Mouse (Mus musculus) right cerebral cortex, postnatal 10 days (tissue): ENCODE measurements around the gene Zdhhc14.
A peak's percentile ranks its signal among the peaks of the same experiment; 100 is the strongest.

Experiments used
- DNase-seq, 2 experiments: peaks; one replicate each; pipeline ENCODE4 v3.0.0; 2021; ENCODE audit warnings: low spot score in 2 of 2

Zdhhc14 gene

DNA sequence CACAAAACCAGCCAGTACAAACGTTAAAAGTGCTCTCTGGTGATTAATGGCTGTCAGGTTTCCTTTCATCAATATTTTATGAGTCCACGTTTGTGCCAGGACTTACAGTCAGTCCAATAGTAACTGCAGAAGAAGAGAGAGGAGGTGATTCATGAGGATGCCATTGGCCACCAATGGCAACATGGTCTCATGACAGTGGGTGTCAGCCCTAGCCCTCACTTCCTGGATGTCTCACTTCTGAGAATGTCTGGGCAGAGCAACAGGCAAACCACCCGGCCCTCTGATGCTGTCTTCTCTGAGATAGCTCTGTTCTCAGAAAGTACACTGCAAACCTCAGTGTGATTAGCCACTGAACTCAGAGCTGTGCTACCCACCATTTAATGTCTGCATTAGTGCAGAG lies 176.1 kb downstream of the Zdhhc14 start:
- no peak for DNase-seq

DNA sequence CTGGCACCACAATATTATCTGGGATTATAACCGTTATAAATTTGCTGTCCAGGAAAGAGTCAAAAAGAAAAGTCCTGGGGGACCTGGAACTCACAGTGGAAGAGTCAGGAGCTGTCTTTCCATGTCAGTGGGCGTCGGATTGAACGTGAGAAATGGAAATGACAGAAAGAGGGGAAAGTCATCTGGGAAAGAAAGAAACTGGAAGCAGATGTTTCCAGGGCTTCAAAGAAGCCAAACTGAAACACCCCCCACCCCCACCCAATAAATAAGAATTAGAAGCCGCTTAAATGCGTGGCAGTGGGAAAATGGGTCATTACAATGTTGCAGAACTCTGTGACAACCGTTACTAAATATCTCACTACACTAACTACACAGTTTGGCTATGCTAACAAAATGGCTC lies 176.6 kb downstream of the Zdhhc14 start:
- DNase-seq, result no peak

DNA sequence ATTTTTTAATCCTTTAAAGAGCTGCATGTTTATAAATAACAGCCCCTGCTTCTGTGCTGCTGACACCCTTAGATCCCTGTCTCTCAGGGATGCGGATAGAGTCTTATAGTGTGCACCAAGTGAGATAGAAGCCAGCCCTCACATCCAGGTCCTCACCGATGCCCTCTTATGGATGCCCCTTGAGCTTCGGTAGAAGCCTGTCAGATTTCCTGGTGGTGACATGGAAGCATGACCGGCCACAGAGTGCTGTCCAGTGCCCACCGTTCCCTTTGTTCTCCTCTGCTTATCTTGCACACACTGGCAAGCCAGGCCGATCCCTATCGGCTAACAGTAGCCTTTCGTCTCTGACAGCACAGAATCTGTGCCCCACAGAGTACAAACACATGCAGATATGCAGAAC lies 183.6 kb downstream of the Zdhhc14 start:
- DNase-seq, result no peak

DNA sequence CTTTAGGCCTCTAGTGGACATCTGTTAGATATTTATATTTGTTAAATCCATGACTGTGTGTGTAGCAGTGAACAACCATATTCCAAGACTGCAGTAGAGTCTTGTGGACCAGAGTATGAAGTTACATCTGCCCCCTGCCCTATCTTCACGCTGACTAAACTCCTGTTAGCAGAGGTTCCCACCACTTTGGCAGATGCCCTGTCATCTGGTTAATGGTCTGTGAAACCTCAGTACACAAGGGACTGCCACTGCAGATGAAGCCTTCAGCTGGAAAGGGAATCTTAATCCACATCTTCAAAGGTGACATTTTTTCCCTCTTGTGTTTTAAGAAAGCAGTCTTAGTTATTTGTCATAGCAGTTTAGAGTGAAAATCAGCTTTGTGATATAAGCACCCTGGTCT lies 187.0 kb downstream of the Zdhhc14 start:
- DNase-seq, result no peak

DNA sequence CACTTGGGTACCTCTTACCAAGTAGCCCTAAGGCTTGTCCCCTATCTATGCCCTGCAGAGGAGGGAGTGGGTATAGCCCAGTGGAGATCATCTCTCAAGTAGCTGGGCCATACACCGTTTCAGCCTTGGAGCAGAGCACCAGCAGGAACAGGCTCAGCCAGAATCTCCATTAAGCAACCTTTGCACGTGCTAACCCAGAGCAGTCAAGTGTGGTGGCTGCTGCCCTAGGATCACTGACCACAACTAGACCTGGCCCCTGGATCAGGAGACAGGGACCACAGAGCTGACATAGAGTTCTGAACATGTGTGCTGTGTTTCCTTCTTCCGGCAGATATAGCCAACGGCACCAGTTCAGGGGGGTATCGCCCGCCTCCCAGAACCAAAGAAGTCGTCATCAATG lies 193.0 kb downstream of the Zdhhc14 start:
- DNase-seq, result no peak

DNA sequence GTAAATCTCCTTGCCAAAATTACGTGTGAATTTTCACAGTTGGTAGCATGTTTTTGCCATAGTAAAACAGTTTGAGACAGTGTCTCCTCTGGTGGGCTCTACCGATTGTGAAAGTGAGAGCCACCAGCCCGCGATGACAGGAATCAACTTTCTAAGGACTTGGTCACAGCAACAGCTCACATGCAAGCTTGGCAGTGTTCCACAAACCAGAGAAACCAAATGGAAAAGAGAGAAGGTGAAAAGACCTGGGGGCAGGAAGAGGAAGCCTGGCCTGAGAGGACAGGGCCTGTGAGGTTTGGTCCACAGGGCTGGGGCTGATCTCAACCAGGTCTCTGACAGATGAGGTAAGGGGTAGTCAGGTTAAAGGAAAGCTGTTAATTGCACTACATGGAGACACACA lies 195.5 kb downstream of the Zdhhc14 start:
- no peak for DNase-seq

DNA sequence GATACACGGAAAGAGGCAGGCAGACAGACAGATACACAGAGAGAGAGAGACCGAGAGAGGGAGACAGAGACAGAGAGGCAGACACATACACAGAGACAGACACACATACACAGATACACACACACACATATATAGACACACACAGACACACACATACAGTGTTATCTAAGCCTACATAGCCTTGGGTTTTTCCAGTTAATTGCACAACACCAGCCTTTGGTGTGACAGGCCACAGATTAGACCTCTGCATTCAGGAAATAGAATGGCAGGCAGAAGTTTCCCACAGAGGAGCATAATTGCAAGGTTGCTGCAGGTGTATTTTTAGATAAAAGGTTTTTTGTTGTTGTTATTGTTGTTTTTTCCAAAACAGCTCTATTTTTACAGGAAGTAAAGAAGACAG lies 195.9 kb downstream of the Zdhhc14 start:
- DNase-seq, result no peak

DNA sequence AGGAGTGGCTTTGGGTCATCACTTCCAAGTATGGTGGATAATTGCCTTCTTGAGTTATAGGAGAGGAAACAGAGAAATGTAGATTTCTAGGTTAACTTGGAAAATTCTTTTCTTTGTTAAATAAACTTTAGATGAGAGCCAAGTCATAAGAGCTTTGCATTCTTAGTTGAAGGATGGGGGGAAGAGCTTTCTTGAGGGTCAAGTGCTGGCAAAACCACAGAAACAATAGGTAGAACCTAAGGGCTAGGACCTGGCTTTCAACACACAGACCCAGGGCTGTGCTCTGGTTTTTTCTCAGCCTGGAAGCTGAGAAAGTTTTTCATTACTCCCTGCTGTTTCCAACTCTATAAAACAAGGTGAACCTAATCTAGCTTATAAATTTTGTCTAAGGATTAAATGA lies 196.3 kb downstream of the Zdhhc14 start:
- DNase-seq, result no peak

DNA sequence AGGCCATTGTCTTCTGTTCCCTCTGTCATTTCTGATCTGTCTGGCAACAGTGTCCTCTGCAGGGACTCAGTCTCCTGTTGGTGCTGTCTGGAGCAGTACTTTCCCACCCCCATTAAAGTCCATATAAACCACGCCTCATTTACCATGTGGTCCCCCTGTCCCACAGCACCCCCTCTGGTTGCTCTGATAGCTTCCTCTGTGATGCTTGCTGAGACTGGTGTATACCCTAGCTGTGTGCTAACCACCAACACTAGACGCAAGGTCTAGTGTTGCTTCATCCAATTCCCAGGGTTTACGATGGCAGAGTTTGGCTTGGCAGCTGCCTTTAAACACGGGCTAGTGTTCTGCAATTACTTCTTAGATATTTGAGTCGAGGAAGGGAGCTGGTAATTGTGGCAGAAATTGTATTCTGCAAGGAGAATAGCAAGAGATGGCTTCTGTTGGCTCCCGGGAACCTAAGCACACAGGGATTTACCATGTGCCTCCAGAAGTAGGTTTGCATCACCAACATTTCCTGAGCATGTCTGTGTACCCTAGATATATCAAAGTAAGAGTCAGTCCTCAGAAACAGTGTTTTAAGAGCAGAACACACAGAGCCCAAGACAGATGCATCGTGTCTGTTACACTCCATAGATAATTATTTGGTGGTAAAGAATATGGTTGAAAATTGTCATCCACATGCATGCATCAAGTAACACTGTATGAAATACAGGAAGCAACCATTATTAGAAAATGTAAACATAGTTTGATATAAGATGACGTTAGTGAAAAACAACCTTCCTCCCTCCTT lies 198.6 kb downstream of the Zdhhc14 start:
- no peak for DNase-seq

DNA sequence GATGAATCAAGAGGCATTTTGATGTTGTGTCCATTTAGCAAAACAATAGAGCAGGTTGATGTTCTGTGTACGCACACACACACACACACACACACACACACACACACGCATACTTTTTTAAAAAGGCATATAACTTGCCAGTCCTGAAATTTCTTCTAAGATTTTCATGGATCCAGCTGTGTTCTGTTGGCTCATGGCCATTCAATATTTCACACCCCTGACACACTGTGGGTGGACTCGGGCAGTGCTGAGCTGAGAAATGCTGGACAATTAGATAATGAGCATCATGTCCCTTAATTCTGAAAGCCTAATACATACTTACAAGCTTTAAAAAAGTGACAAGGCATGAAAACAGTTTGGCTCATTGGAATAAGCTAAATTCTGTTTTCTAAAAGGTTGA lies 200.3 kb downstream of the Zdhhc14 start:
- DNase-seq, result no peak

DNA sequence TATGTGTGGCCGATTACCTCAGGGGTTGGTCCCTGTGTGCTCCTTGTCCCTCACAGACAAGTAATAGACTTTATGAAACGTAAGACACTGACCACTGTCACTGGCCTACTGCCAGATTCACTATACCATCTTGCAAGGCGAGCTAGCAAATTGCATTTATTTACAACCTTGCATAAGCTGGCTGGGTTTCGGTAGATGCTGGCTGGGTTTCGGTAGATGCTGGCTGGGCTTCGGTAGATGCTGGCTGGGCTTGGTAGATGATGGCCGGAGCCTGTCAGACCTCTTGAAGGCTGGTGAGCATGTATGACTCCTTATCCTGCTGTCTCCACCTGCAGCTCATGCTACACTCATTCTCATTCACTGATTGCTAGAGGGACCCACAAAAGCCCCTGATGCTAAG lies 200.9 kb downstream of the Zdhhc14 start:
- no peak for DNase-seq

DNA sequence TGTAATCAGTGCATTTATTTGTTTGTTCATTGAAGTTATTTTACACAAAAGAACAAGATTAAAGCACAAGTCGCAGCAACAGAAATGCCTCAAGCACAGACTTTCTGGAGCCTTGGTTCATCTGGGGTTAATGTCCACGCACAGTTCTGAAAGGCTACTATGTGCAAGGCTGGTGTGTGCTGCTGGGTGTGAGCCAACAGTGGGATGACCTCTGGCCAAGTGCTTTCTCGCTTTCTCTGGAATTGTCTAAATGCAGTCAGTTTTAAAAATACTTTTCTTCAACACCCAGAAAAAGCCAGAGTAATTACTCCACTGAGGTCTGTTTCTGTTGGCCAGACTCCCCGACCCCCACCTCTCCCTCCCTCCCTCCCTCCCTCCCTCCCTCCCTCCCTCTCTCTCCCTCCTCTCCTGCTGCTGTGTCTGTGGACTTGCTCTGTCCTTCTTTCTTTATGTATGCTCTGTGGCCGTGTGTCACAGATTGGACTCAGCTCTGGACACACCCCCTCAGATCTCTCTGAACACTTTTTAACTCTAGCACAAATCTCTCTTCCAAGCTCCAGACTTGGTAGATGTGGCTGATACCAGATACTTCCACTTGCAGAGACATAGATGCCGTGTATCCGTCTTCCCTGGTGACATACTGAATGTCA lies 206.2 kb downstream of the Zdhhc14 start:
- DNase-seq, result peak in 1 of 2 experiments; percentile 46

DNA sequence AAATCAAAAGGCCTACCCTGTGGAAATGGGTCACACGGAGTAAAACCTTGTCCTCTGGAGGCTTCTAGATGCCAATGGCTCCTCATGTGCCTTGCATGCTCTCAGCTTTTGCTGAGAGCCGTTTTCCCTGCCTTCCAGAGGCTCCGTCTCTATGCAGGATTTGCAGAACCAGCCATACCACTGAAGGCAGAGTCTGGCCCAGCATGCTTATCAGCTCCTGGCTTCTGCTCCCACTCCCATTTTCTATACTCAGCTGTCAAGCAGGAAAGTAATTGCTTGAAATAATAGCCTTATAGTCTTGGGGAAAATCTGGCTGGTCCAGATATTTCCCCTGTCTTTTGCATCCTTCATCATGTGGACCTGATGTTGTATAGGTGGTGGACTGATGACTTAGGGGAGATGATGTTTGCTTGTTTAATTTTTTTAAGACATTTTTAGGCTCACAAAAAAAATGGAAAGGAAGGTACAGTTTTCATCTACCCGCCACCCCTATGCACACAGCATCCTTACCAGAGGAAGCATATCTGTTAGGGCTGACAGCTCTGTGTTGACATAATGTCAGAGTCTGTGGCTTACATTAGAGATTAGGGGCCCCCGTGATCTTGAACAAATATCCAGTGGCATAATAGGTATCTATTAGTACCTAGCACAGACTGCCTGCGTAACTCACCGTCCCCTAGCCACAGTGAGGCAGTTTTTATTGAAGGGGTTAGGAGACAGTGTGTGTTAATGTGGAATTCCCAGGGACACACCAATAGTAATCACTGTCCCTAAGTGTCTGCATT lies 218.2 kb downstream of the Zdhhc14 start:
- DNase-seq, result no peak

DNA sequence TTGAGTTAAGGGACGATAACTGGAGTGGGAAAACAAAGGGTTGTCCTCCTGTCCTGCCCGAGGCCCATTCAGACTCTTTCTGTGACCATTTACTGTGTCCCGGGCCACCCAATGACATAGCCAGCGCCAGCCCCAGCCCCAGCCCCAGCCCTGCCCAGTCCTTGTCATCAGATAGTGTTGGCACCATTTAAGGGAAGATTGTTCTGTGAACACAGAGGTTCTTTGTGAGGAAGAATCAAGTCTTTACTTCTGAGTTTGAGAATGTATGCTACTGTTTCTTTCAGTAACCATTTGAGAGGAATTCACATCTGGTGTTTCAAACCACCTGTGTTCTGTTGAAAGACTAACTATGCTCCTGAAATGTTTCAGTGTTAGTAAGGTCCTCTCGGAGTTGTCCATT lies 219.5 kb downstream of the Zdhhc14 start:
- DNase-seq, result no peak

DNA sequence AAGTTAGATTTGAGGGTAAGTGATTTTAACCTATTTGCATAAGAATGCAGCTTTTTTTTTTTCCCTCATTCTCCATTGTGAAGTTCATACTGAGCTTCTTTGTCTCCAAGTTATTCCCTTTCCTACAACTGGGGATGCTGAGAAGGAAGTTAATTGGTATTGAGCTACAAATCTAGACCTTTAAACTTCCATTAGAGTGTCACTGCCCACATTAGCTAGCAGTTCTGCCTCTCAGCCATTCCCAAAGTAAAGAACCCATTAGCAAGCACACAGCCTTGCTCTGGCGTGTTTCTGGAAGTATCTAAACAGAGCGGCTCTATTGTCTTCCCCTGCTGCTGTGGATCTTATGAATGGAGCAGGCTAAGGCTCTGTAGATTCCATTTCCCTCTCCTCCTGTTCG lies 220.8 kb downstream of the Zdhhc14 start:
- no peak for DNase-seq

DNA sequence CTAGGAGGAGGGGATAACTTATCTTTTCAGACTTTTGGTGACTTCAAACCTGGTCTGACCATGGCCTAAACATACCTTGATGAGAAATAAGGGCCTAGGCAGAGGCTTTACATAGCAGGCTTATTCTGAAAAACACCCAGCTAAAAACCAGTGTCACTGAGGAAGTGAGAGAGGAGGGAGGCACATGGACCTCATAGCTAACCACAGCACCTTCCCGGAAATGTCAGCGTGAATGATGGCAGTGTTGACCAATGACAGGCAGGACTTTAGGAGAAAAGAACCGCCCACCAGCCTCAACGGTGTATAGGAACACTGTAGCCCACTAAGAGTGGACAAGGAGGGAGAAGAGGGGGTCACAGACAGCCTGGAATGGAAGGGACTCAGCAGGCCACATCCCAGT lies 224.6 kb downstream of the Zdhhc14 start:
- DNase-seq, result no peak

DNA sequence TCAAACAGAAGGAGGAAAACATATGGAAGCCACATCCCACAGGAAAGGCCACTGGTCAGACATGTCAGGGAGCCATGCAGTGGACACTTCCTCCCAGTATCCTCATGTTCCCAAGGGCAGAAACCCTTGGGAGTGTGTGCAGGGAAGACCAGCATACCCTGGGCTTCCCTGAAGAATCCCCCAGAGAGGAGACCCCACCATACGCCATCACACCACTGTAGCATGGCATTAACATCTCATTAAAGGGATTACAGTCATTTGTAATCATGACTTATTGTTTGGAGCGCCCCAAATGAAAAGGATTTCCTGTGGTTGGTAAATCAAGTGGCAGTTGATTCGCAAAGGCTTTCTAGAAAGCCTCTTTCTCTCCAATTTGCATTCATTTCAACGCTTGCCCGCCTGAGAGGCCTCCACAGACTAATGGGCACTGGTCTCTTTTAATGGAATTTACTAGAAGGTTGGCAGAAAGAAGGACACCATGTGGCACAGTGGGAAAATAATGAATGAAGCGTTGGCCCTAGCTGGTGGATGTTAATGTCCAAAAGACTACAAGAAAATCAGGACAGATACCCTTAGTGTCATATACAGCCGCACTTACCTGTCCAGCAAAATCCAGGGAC lies 226.5 kb downstream of the Zdhhc14 start:
- DNase-seq, result no peak

DNA sequence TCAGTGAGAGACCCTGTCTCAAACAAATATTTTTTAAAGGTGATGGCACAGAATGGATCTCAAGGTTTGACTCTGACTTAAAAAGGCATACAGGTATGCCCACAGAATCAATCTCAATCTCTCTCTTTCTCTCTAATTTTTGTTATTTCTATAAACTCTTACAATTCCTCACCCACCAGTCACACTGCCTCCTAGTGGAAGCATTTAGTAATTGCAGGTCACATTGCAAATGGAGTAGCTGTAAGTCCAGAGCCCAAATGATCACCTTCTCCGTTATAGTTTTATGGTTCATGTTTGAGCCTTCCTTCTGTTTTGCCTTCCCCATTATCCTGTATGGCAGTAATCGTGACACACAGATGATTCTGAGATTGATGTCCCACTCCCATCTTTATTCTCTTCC lies 230.4 kb downstream of the Zdhhc14 start:
- no peak for DNase-seq

DNA sequence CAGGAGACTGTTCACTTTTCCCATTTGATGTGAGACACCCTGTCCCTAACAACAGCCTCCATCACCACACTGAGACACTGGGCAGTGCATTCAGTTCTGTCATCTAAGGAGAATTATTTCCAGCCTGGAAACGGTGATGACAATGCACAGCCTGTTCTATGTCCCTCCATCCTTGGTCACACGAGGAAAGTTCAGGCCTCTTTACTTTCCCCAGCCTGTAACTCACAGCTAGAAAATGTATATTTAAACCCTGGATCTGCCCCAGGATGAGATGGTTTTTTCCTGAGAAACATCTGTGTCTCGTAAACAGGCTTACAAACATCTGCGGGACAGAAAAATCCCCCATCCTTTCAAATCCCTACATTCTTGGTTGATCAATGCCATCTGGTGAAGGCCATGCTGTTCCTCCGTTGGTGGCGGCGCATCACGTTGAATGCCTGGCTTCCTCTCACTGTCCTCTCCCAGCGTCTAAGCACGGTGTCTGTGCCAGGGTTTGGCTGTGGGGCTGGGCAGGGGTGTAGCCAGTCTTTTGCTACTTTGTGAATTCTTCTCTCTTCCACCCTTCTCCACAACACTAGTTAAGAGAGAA lies 231.3 kb downstream of the Zdhhc14 start:
- no peak for DNase-seq

DNA sequence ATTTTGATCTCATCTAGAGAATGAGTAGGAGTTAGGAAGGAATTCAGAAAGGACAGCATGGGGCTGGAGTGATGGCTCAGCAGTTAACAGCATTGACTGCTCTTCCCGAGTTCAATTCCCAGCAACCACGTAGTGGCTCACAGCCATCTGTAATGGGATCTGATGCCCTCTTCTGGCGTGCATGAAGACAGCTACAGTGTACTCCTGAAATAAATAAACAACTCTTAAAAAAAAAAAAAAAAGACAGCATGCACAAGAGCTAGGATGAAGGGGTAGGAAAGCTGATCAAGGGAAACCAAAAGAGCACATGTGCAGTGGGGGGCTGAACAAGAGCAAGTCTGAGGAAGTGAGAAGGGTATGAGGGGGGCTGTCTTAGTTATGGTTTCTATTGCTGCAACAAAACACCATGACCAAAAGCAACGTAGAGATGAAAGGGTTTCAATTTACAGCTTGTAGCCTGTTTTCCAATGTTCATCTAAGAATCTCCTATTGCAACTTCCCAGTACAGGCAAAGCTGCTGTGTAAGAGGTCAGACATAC lies 237.3 kb downstream of the Zdhhc14 start:
- no peak for DNase-seq

DNA sequence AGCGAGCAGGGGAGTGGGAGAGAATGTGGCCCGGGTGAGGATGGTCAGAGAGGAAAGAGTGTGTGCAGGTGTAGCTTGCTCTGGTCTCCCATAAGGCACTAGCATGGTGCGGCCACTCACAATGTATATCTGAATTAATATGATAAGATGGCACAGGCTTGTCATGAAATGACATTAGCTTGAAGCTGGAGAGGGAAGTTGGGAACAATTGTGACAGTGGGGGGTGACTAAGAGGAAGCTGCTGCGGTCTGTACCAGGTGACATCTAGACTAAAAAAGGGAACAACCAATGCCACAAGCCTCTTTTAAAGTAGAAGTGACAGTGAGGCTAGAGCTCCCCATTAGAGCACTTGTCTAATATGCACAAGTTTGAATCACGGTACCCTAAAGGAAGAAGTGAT lies 238.2 kb downstream of the Zdhhc14 start:
- no peak for DNase-seq

DNA sequence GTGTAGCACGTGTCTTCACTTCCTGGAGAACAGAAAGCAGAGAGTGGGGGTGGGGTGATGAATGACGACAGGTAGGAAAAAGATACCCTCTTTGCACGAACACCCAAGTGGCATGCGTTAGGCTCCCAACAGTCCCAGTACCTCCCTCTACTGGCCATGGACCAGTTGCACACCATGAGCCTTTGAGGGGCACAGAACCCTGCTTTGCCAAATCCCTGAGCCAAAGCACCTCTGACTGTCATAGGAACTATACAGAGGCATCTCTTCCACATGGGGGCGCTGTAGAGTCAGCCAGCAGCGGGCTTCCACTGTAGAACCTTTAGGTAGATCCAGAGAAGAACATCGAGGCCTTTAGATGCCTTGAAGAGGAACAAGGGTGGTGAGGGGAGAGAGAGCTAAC lies 241.0 kb downstream of the Zdhhc14 start:
- peak; percentile 43 to 55 for DNase-seq
